Mouse (Mus musculus) lung, postnatal 25 days (tissue): ENCODE measurements around the gene Siglecf.

Source experiments
- DNase-seq: peaks from one replicate; pipeline ENCODE4 v3.0.0; 2022; ENCODE audit warnings: low spot score

Gene Siglecf

DNA sequence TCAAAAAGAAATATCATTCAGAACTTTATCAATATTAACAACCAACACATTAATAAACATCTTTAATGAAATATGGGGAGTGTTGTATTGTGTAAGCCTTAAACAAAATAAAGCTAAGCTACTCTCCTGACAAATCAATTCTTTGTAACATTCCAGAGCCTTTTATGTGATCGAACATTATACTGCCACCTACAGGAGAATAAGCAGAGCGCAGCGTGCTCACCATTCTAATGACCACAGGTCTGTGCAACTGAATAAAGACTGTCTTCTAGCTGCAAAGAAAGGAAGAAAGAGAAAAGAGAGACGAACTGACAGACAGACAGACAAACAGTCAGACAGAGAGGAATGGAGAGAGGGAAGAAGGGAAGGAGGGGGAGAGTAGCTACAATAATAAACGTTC is 27.1 kb downstream of the Siglecf start:
- peak; percentile 7 for DNase-seq

DNA sequence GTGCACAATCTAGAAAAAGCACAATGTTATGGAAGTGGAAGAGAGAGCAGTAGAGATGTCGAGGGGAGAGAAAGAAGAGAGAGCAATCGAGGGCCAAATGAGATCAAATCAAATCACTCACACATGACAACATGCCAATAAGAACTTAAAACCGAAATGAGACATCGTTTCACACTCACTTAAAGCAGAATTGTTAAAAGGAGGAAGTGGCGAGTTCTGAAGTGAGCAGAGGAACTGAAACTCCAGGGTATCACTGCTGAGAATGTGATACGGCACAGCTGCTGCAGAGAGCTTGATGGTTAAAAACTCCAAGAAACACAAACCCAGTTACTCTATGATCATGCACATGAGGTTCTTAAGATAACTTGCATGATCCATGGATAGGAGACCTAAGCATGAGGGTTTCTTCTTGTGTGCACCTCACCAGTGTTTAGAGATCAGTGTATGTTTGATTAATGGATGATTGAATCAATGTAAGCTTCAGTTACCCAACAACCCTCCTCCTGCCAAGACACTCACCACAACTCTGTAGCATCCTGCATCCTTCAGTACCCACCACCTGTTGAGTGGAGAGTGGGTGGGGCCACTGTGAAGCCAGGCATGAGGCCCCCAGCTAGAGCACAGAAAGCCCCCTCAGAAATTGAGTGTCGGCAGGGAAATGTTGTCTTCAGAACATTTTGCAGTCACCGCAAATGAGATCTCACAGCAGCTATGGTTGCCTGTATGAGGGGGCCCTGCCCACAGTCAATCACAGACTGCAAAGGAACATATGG is 41.4 kb downstream of the Siglecf start:
- DNase-seq = peak; percentile 31

DNA sequence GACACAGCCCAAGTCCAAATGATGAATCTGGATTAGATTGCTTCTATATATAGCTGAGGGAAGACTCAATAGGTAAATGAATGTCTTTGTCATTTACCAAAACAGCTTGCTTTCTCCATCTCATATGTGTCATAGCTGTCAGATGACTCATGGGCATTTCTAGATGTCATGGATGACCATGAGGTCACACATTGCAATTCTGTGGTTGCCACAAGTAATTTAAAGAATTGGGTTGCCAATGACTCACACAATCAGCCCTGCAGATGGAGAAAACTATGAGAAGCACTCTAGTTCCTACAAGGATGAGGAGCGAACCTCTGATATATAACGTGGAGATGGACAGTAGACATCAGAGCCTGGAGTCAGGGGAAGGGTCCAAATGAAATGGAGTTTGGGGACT is 48.4 kb downstream of the Siglecf start:
- no peak for DNase-seq

DNA sequence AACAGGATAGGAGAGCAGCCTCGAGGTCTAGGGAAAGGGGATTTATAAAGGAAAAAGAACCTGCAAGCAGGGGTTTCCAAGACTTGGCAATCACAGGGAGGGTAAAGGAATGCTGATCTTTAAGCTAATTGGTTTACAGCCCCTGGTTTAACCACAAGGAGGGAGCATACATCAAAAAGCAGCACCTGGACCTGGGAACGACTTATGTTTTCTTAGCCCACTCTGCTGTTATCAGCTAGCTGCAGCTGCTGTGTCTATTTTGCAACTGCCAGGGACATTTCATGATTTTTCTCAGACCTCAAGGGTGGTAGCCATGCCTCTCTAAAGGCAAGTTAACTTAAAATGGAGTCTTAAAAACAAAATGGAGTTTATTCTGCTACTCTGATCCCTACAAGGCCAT is 51.6 kb downstream of the Siglecf start:
- no peak for DNase-seq

DNA sequence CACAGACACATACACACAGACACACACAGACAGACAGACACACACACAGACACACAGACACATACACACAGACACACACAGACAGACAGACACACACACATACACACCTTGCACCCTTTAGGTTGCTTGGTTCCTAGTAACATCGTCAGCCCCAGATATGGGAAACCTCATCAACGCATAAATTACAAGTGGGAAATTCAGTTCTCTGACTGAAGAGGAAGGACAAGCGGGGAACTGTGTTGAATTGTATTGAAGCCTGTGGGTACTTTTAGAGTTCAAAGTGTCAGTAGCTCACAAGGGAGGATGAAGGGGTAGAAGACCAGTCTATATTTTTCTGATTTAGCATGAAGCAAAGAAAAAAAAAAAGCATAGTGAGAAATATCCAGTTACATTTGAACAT is 56.4 kb downstream of the Siglecf start:
- DNase-seq = no peak

DNA sequence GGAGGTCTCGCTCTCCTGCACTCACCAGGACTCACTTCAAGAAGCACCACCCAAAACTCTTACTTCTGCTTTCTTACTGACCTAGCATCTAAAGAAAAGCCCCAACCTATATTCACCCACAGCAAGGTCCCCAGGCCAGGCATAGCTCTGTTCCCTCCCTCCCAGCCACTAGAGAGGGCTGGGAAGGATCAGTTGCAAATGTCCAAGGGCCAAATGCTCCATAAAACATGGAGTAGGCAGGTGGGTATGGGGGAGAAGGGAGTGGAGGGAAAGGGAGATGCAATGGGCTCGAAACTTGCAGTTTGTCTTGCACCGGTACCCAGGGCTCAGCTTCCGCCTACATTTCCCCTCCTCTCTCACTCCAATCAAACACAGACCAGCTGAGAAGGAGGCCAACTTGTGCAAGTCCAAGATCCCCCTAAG is 57.0 kb downstream of the Siglecf start, which contains the start of gene Siglecg:
Siglecg (plus strand) TSS at position 74 of the 423 bp plus-strand sequence.
- no peak for DNase-seq

DNA sequence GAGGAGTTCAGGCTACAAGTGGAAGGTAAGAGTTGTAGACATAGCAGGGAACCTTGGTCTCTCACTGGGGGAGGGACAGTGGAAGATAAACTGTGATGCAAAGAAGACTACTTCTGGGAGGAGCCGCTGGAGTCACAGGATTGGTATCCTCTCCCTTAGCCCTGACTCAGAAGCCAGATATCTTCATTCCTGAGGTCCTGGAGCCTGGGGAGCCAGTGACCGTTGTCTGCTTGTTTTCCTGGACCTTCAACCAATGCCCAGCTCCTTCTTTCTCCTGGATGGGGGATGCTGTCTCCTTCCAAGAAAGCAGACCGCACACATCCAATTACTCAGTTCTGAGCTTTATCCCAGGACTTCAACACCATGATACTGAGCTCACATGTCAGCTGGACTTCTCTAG is 57.9 kb downstream of the Siglecf start:
- no peak for DNase-seq
